Mouse (Mus musculus) brain, adult 10 weeks (tissue): ENCODE data around the gene Fastkd5. TPM values are rescaled to one million over a fixed set of nuclear protein-coding genes. Genes with fewer than 3 reads are reported as not detected.

Source experiments
- polyA plus RNA-seq: library from polyadenylated mRNA; stranded (reverse); fragments of 350-450 nt; fragmentation: Illumina TruSeq; extraction: RNeasy Lipid Tissue Mini Kit (QIAGEN cat#74804); gene quantifications from one replicate; pipeline ENCODE4 v1.2.3, GENCODE M21; 2015; ENCODE audit warnings: low read depth, low replicate concordance

Gene Fastkd5
- 7.9 TPM for polyA plus RNA-seq

GRCm38 (mm10) chr2:130629839-130630203 is at the start of gene Fastkd5, which contains the start of gene Ubox5:
Gene Fastkd5, minus strand, starts transcription at chr2:130630027.
Gene Ubox5, minus strand, starts transcription at chr2:130630038.

GRCm38 (mm10) chr2:130667559-130667958 is 37.7 kb upstream of the Fastkd5 start, which contains the start of gene Itpa:
Gene Itpa, plus strand, starts transcription at chr2:130667610.

GRCm38 (mm10) chr2:130664102-130664701 is 34.4 kb upstream of the Fastkd5 start, which contains the start of gene Ddrgk1:
Gene Ddrgk1, minus strand, starts transcription at chr2:130664659.

GRCm38 (mm10) chr2:130642684-130643369 is 13.0 kb upstream of the Fastkd5 start, which contains the start of gene Lzts3:
Gene Lzts3, minus strand, starts transcription at chr2:130642803.

GRCm38 (mm10) chr2:130582552-130582951 is 47.3 kb downstream of the Fastkd5 start, which contains the start of gene Avp:
Gene Avp, minus strand, starts transcription at chr2:130582554.

GRCm38 (mm10) chr2:130575873-130576272 is 54.0 kb downstream of the Fastkd5 start, which contains the start of gene Oxt:
Gene Oxt, plus strand, starts transcription at chr2:130576173.

Other genes starting within 250 kb of the Fastkd5 start
- 4.3 TPM for gene Cpxm1, start 232.5 kb downstream of the Fastkd5 start, polyA plus RNA-seq
- not detected for gene Gm28372, start 224.8 kb downstream of the Fastkd5 start, polyA plus RNA-seq
- gene 1700020A23Rik, start 224.8 kb downstream of the Fastkd5 start, polyA plus RNA-seq: not detected
- not detected for gene Tmem239, start 223.5 kb downstream of the Fastkd5 start, polyA plus RNA-seq
- gene Vps16, start 205.7 kb downstream of the Fastkd5 start, polyA plus RNA-seq: 89.7 TPM
- gene Pced1a, start 205.3 kb downstream of the Fastkd5 start, polyA plus RNA-seq: 20.9 TPM
- 167 TPM for gene Ptpra, start 179.7 kb downstream of the Fastkd5 start, polyA plus RNA-seq
- 82.0 TPM for gene Mrps26, start 66.3 kb downstream of the Fastkd5 start, polyA plus RNA-seq
- gene Oxt, start 53.9 kb downstream of the Fastkd5 start, polyA plus RNA-seq: not detected
- not detected for gene Avp, start 47.5 kb downstream of the Fastkd5 start, polyA plus RNA-seq
- gene Ubox5, start within 50 bp of the Fastkd5 start, polyA plus RNA-seq: 8.8 TPM
- gene Lzts3, start 12.8 kb upstream of the Fastkd5 start, polyA plus RNA-seq: 131 TPM
- gene Ddrgk1, start 34.6 kb upstream of the Fastkd5 start, polyA plus RNA-seq: 111 TPM
- 83.7 TPM for gene Itpa, start 37.6 kb upstream of the Fastkd5 start, polyA plus RNA-seq
- gene Slc4a11, start 67.5 kb upstream of the Fastkd5 start, polyA plus RNA-seq: 1.7 TPM